In genomic region chr8:109868680-109869361, GRCm38 (mm10) we compare ENCODE assay signal across 7 mouse cellular contexts. TPM values are rescaled to one million over a fixed set of nuclear protein-coding genes. Genes with fewer than 3 reads are reported as not detected.
DNase-seq lines count a peak whose midpoint lies in the region; ATAC-seq and TF ChIP-seq lines count a peak whose summit lies in the region.

No protein-coding gene starts in this region.

- H3K4me3 ChIP-seq in CH12.LX (replicated peaks in 1 of 3; ENCODE audit: low read depth in 2 of 3, low read length in 2 of 3, poor library complexity in 1 of 3), result peak overlapping the region; percentile 63 to 93 (median 80)
- peak overlapping the region; percentile 90 for H3K4me3 ChIP-seq in embryonic facial prominence, embryonic 10.5 days
- H3K4me3 ChIP-seq in heart, embryonic 16.5 days (ENCODE audit: low read length), result peak overlapping the region; percentile 93
- peak overlapping the region; percentile 92 for H3K4me3 ChIP-seq in lung, embryonic 16.5 days (ENCODE audit: low read length)

- dilution Hi-C loops in CH12.LX (cut with MboI; ENCODE audit: extremely low pct_ligation_motif_present, extremely low pct_unique_long_range_greater_than_20kb, low sequenced_read_pairs), result no loop called here

- H3K27ac ChIP-seq in CH12.LX (ENCODE audit: insufficient read depth, low read depth), result no peak overlapping the region
- H3K27ac ChIP-seq in embryonic facial prominence, embryonic 10.5 days (replicated peaks), result peak overlapping the region; percentile 96
- H3K27ac ChIP-seq in heart, embryonic 16.5 days (ENCODE audit: low read length), result peak overlapping the region; percentile 76
- H3K27ac ChIP-seq in lung, embryonic 16.5 days (ENCODE audit: low read length), result peak overlapping the region; percentile 91

- in situ Hi-C loops in CH12.LX (cut with MboI; ENCODE audit: low pct_ligation_motif_present, low pct_unique_long_range_greater_than_20kb, low sequenced_read_pairs), result loop anchor here (5.0 kb wide), 1 partner anchor 33 kb away; no protein-coding TSS in a partner anchor

- H3K9me3 ChIP-seq in CH12.LX (replicated peaks; ENCODE audit: low read length), result no peaks in the 10 kb centered on the region
- no peaks in the 10 kb centered on the region for H3K9me3 ChIP-seq in embryonic facial prominence, embryonic 10.5 days
- no peaks in the 10 kb centered on the region for H3K9me3 ChIP-seq in heart, embryonic 16.5 days (replicated peaks; ENCODE audit: control insufficient read depth, low read length)
- no peaks in the 10 kb centered on the region for H3K9me3 ChIP-seq in lung, embryonic 16.5 days (ENCODE audit: control insufficient read depth, low read length)

- no peak for TF ChIP-seq EP300 in CH12.LX (IDR thresholded peaks at IDR 0.05; ENCODE audit: low read length)

- H3K9ac ChIP-seq in CH12.LX (ENCODE audit: insufficient read depth, low read depth), result peak overlapping the region; percentile 75
- H3K9ac ChIP-seq in heart, embryonic 16.5 days (ENCODE audit: low read length), result peak overlapping the region; percentile 96
- H3K9ac ChIP-seq in lung, embryonic 16.5 days (ENCODE audit: low read length), result peak overlapping the region; percentile 96

- TF ChIP-seq RAD21 in CH12.LX (IDR thresholded peaks at IDR 0.05; ENCODE audit: low read depth, low read length), result no peak

- H3K4me2 ChIP-seq in CH12.LX (ENCODE audit: insufficient read depth, low read depth, poor library complexity, severe bottlenecking), result peak overlapping the region; percentile 56
- H3K4me2 ChIP-seq in heart, embryonic 16.5 days (ENCODE audit: low read depth, low read length), result peak overlapping the region; percentile 96
- peak overlapping the region; percentile 83 for H3K4me2 ChIP-seq in lung, embryonic 16.5 days (ENCODE audit: low read depth, low read length)

- WGBS in embryonic facial prominence, embryonic 10.5 days, result under 1% methylated on average over 77 of the region's 78 CpGs
- under 1% methylated on average over 51 of the region's 78 CpGs for WGBS in heart, embryonic 16.5 days
- WGBS in lung, embryonic 16.5 days, result under 1% methylated on average over 45 of the region's 78 CpGs

- H3K79me2 ChIP-seq in CH12.LX (replicated peaks; ENCODE audit: control insufficient read depth, extremely low read depth, insufficient read depth, poor library complexity, severe bottlenecking), result no peaks in the 10 kb centered on the region

- no peak for TF ChIP-seq POLR2A in CH12.LX (IDR thresholded peaks at IDR 0.05; ENCODE audit: low read depth, low read length)

- H3K4me1 ChIP-seq in CH12.LX (ENCODE audit: control insufficient read depth in 1 of 2, insufficient read depth in 2 of 2), result peaks cover 2 to 37% of the 10 kb centered on the region in 2 experiments; a peak in 2 of 4 replicates
- H3K4me1 ChIP-seq in embryonic facial prominence, embryonic 10.5 days, result peaks cover 14% of the 10 kb centered on the region
- H3K4me1 ChIP-seq in heart, embryonic 16.5 days (ENCODE audit: control insufficient read depth, insufficient read depth, low read length), result peaks cover 7% of the 10 kb centered on the region
- H3K4me1 ChIP-seq in lung, embryonic 16.5 days (replicated peaks; ENCODE audit: control insufficient read depth, insufficient read depth, low read length), result peaks cover 7% of the 10 kb centered on the region

- DNase-seq in CH12.LX (ENCODE audit: extremely low read depth), result peak; percentile 23
- DNase-seq in adrenal gland, adult 8-10 months, result peak; percentile 35
- DNase-seq in embryonic facial prominence, embryonic 10.5 days (ENCODE audit: low spot score), result peak; percentile 81
- DNase-seq in layer of hippocampus, adult 9-11 months, result peak; percentile 55
- peak; percentile 63 for DNase-seq in retina, embryonic 14.5 days (ENCODE audit: low spot score)

- ATAC-seq in heart, embryonic 16.5 days (replicated peaks; ENCODE audit: extremely low read depth, insufficient read depth, low FRiP score), result peak; percentile 81
- ATAC-seq in lung, embryonic 16.5 days (ENCODE audit: low read depth), result peak; percentile 83

- no peaks in the 10 kb centered on the region for H3K27me3 ChIP-seq in CH12.LX (replicated peaks)
- no peaks in the 10 kb centered on the region for H3K27me3 ChIP-seq in embryonic facial prominence, embryonic 10.5 days (replicated peaks; ENCODE audit: low read depth, poor library complexity, severe bottlenecking)
- H3K27me3 ChIP-seq in heart, embryonic 16.5 days (ENCODE audit: control insufficient read depth, insufficient read depth, low read length), result no peaks in the 10 kb centered on the region
- H3K27me3 ChIP-seq in lung, embryonic 16.5 days (ENCODE audit: control insufficient read depth, insufficient read depth, low read depth, low read length), result no peaks in the 10 kb centered on the region

- H3K36me3 ChIP-seq in CH12.LX (replicated peaks in 1 of 2; ENCODE audit: control insufficient read depth in 1 of 2, insufficient read depth in 1 of 2, low read length in 1 of 2), result peaks cover 0 to 20% of the 10 kb centered on the region in 2 experiments
- peaks cover 25% of the 10 kb centered on the region; the same call in 1 of the 2 replicates for H3K36me3 ChIP-seq in embryonic facial prominence, embryonic 10.5 days (replicated peaks)
- no peaks in the 10 kb centered on the region for H3K36me3 ChIP-seq in heart, embryonic 16.5 days (ENCODE audit: control insufficient read depth, insufficient read depth)
- no peaks in the 10 kb centered on the region for H3K36me3 ChIP-seq in lung, embryonic 16.5 days (ENCODE audit: control insufficient read depth, insufficient read depth, low read length)

- no peak for TF ChIP-seq CTCF in CH12.LX (conservative IDR thresholded peaks at IDR 0.05 in 1 of 2, IDR thresholded peaks at IDR 0.05 in 1 of 2; ENCODE audit: low read depth in 2 of 2, low read length in 2 of 2)

TF ChIP-seq in CH12.LX, 34 proteins besides CTCF, POLR2A, EP300 and RAD21:
- TF ChIP-seq MEF2A (IDR thresholded peaks at IDR 0.05; ENCODE audit: borderline replicate concordance, low read depth, low read length) (no peak), ETS1 (conservative IDR thresholded peaks at IDR 0.05; ENCODE audit: low read depth, low read length) (no peak), HCFC1 (IDR thresholded peaks at IDR 0.05; ENCODE audit: low read depth, low read length) (0 out of 2 replicates have a peak, but pooled peaks have one; percentile 23), KAT2A (IDR thresholded peaks at IDR 0.05; ENCODE audit: insufficient replicate concordance, low read length) (no peak), CHD2 (IDR thresholded peaks at IDR 0.05; ENCODE audit: low read length) (no peak), ZMIZ1 (IDR thresholded peaks at IDR 0.05; ENCODE audit: low read depth, low read length) (no peak), UBTF (IDR thresholded peaks at IDR 0.05; ENCODE audit: low read depth, low read length) (peak; percentile 52; the same call in 1 of the 2 replicates), USF1 (IDR thresholded peaks at IDR 0.05; ENCODE audit: low read depth, low read length) (no peak), NRF1 (IDR thresholded peaks at IDR 0.05; ENCODE audit: low read depth, low read length) (0 out of 2 replicates have a peak, but pooled peaks have one; percentile 16)

RNA-seq across cellular contexts. Expression of gene Phlpp2, which starts 0.5 kb away (rescaled TPM):
- 3.1 and 3.8 TPM in 2 replicates for total RNA-seq in CH12.LX (2012; rRNA removed)
- total RNA-seq in CH12.LX (2014; rRNA removed), result 2.9 and 3.5 TPM in 2 replicates
- polyA plus RNA-seq in CH12.LX (2012; ENCODE audit: insufficient read length, low read depth), result 8.9 and 9.2 TPM in 2 replicates
- total RNA-seq in adrenal gland, adult 8-10 months (2022), result 10 to 100 TPM in 3 of 4 experiments, 1 to 10 TPM in 1; 10.0 to 13.2 (median 11.6) TPM
- polyA plus RNA-seq in embryonic facial prominence, embryonic 10.5 days (2016; fragmentation: Nextera tagmentation; extraction: Ambion mirVana), result 2.7 and 2.9 TPM in 2 replicates
- 1.3 and 1.9 TPM in 2 replicates for polyA plus RNA-seq in heart, embryonic 16.5 days (2015; fragmentation: Nextera tagmentation; extraction: Ambion mirVana)
- polyA plus RNA-seq in lung, embryonic 16.5 days (2015; fragmentation: Nextera tagmentation; extraction: Ambion mirVana), result 2.2 and 2.7 TPM in 2 replicates

Comparison
In these comparisons a context has a peak if more than half of its experiments do, and no peak if none do; other contexts are left out.
1. DNase-seq: peak in every context shown above with its lines; median percentile 81 in embryonic facial prominence, embryonic 10.5 days; 63 in retina, embryonic 14.5 days; 55 in layer of hippocampus, adult 9-11 months; 35 in adrenal gland, adult 8-10 months; 23 in CH12.LX.